Mouse (Mus musculus) WW6 (cell line): Measurements from ENCODE around the gene Ctsq.
"Not testable (repeated sequence)": the region's sequence is repeated elsewhere in the genome, so short reads cannot be mapped to it uniquely, and the experiment has no call there.

Experiments used
- DNase-seq: peaks from one replicate; pipeline ENCODE4 v3.0.0-alpha.2; 2013; ENCODE audit warnings: low read depth, low spot score

Ctsq gene

GRCm38 (mm10) chr13:61040531-61040930 is at the start of gene Ctsq:
TSS of gene Ctsq (minus strand) at chr13:61040631.
- no peak for DNase-seq

GRCm38 (mm10) chr13:61022785-61023184 is 17.6 kb downstream of the Ctsq start:
- no peak for DNase-seq

DNA sequence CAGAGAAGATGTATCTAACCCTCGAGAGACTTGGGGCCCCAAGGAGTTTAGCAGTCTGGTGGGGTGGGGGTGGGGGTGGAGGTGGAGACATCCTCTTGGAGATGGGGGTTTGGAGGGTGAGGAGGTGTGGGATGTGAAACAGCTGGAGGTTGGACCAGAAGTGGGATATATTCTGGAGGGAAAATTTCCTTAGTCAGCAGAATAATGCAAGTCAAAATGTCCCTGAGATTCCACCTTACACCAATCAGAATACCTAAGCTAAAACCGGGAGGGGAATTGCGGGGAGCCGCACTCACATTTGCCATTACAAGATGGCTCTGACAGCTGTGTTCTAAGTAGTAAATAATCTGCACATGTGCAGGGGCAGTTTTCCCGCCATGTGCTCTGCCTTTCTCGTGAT is 18.6 kb downstream of the Ctsq start:
- no peak for DNase-seq

GRCm38 (mm10) chr13:61010171-61010570 is 30.3 kb downstream of the Ctsq start:
- DNase-seq: no peak

- no peak for DNase-seq
Observed at GRCm38 (mm10) chr13:61005859-61006258, 34.6 kb downstream of the Ctsq start, which contains the start of gene Ctsj. TSS of gene Ctsj (minus strand) at chr13:61005959.

- DNase-seq: no peak
Observed at GRCm38 (mm10) chr13:60997600-60997999, 42.8 kb downstream of the Ctsq start.

DNA sequence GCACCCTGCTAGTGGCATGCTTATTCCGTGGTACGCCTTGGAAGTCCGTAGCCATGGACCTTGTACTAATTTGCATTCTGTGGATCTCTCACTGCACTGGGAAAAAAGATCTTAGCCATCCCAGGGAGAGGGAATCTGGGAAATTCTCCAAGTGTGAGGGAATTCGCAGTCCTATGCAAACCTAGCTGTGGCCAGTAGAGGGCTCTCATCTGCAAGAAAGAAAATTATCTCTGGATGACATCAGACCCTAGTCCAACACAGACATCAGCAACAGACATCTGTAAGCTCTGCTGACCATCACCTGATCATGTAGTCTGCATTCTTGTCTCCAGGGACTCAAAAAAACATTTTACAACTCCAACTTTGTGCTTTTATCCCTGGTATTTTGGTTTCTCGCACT is 53.5 kb downstream of the Ctsq start:
- not testable (repeated sequence) for DNase-seq
